Mouse (Mus musculus): ENCODE measurements around the gene Chic2.

The Chic2 gene

GRCm38 (mm10) chr5:74975507-74975906 is 69.1 kb downstream of the Chic2 start:
- DNase-seq (ENCODE audit: low spot score in 2 of 2) = no peak

DNA sequence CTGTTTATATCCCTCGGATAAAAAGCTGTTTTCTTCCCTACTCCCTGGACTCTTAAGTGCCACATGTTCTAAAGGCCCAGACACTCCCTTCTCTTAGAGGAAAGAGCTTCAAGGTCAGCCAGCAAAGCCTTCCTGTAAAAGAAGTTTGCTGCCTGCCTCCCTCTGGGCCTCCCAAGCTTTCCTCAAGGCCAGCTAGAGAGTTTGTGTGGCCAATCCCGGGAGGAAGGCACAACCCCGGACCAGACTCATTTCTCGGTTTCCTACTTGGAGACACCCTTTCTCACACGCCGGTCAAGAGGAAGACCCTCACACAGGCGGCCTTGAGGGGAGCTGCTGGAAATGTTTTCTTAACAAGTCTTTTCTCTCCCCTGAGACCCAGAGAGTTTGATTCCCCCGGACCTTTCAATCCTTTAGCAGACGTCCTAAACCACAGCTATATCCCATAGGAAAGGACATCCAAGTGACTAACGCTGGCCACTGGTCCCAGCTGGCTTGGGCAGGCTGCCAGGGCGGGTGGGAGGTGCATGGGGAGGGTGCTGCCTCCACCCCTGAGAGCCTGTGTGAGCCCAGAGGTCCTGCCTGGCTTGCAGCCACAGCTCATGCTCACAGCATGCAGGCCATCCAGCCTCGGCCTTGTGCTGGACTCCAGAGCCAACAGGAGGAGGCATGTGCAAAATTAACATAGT is 69.7 kb downstream of the Chic2 start:
- no peak for DNase-seq (ENCODE audit: low spot score in 2 of 2)

DNA sequence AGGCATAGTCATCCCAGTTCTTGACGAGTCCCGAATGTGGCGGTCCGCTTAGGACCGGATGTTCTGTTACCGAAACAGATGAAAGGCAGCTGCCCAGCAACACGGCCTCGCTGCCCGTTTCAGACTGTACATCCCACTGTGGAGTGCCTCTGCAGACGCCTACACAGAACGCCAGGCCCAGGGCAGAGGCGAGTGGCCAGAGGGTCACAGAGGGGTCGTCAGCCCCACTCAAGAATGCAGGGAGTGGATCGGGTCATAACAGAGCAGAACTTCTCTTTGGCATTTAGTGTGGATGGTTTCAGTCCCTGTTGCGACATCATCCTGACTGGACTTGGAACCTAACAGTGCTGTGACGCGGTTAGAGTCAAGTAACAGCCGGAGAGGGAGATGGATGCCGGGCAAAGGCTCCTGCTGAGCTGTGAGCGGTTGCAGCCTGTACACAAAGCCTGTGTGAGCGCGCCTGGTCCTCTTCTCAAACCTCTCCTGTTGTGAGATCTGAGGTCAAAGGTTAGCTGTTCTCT is 70.5 kb downstream of the Chic2 start:
- no peak for DNase-seq (ENCODE audit: low spot score in 2 of 2)

GRCm38 (mm10) chr5:74971418-74971817 is 73.2 kb downstream of the Chic2 start:
- no peak for DNase-seq (ENCODE audit: low spot score in 2 of 2)

DNA sequence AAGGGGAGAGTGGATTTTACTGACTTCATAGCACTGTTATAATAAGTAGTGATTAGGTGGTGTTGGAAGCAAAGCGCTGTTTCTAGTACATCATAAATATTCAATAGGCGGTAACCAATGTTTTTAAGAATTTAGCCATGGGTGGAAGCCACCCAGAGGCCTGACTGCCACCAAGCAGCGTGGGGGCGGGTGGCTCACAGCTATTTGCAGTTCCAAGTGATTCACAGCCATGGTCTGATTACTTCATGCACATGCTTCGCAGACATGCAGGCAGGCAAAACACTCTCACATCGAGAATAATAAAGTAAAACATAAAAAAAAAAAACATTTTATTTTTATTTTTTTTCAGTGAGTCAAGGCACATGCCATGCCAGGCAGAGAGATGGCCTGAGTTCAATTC is 75.2 kb downstream of the Chic2 start:
- DNase-seq (ENCODE audit: low spot score in 2 of 2) = peak; percentile 11 to 33

GRCm38 (mm10) chr5:74967882-74968281 is 76.7 kb downstream of the Chic2 start:
- DNase-seq (ENCODE audit: low spot score in 2 of 2) = no peak

GRCm38 (mm10) chr5:74966891-74967290 is 77.7 kb downstream of the Chic2 start:
- DNase-seq (ENCODE audit: low spot score in 2 of 2) = no peak

GRCm38 (mm10) chr5:74962771-74963170 is 81.8 kb downstream of the Chic2 start:
- DNase-seq (ENCODE audit: low spot score in 2 of 2) = no peak

DNA sequence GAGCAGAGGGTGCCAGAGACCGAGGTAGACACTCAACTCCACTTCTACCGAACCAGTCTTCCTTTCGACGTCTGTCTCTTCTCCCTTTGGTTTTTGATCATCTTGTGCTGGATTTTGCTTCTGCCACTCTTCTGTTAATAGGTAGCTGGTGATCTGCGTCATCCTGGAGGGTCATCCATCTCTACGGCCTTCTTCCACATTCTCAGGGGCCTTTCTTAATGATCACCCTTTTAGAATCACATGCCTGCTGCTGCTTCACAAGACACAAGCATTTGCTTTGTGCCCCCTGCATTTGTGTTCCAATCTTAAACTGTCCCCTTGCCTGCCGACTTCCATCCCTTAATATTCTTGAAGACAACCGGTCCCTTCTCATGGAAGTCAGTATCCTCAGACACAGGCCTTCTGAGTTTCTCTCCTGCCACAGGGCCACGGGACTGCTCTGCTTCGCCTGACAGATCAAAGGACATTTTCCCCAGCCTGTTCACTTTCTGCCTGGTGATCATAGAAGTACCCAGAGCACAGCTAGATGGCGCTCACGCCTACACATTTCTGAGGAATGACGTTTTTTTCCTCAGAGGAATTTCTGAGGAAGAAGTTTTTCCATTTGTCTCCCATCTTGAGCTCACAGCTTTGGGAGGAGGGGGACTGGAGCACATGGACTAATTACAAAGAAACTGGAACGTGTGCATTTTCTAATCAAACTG is 83.6 kb downstream of the Chic2 start:
- DNase-seq (ENCODE audit: low spot score in 2 of 2) = peak in 1 of 2 experiments; percentile 16

- DNase-seq (ENCODE audit: low spot score in 2 of 2) = no peak
These were observed 84.3 kb downstream of the Chic2 start for GRCm38 (mm10) chr5:74960306-74960705.

DNA sequence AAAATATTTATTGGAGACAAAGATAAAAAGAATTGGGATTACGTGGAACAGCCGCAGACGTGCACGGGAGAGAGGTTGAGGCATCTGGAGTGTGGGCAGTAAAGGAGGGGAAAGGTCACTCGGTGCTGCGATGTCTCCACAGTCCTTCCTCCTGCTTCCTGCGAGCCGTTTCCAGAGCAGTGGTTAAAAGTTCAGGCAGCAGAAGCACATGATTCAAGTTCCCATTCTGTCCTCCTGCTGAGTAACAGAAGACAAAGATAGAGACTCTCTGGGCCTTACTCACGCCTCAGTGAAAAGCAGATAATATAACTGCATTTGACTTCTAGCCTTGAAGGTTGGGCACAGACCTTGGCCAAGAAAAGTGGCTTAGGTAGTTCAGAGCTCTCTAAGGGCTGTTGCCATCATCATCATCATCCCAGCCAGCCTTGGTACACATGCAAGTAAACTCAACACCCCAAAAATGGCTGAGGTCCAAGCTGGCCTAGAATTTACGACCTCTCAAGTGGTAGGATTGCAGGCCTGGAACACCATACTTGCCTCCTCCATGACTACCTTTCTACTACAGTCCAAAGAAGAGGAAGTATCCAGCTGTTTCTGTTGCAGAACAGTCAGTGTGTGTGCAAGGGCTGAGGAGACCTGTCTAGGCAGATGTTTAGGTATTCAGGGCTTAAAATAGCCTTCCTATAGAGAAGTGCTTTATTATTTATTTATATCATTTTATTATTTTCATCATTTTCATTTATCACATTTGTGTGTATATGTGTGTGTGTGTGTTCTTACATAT is 87.1 kb downstream of the Chic2 start:
- DNase-seq (ENCODE audit: low spot score in 2 of 2) = no peak

- no peak for DNase-seq (ENCODE audit: low spot score in 2 of 2)
These were observed 88.2 kb downstream of the Chic2 start for GRCm38 (mm10) chr5:74956335-74956734.

- DNase-seq (ENCODE audit: low spot score in 2 of 2) = no peak
These were observed 89.0 kb downstream of the Chic2 start for GRCm38 (mm10) chr5:74955565-74955964.

- no peak for DNase-seq (ENCODE audit: low spot score in 2 of 2)
These were observed 91.6 kb downstream of the Chic2 start for GRCm38 (mm10) chr5:74952938-74953337.

- DNase-seq (ENCODE audit: low spot score in 2 of 2) = no peak
These were observed 93.2 kb downstream of the Chic2 start for GRCm38 (mm10) chr5:74951375-74951774.

DNA sequence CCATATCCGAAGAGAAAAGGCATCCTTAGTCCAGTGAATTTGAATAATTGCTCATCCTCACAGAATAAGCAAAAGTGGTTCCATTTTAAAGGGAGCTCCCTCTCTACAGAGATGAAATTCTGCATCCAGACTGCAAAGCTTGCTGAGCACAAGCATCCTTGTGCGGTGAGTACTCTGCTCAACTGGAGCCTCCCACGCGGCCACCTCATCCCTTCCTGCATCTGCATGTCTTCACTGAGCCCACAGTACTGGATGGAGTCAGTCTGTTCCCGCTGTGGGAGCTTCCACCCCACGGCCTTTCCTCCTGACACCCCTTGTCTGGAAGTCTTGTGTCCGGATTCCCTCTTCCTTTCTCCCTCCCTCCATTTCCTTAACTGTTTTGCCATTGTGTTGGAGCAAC is 95.3 kb downstream of the Chic2 start:
- peak; percentile 19 to 57 for DNase-seq (ENCODE audit: low spot score in 2 of 2)

GRCm38 (mm10) chr5:74948482-74948881 is 96.1 kb downstream of the Chic2 start:
- no peak for DNase-seq (ENCODE audit: low spot score in 2 of 2)

Measured in right cerebral cortex, postnatal 36 days (tissue).